Mouse (Mus musculus): Measurements from ENCODE around the gene Cask.

GRCm38 (mm10) chrX:13859051-13859450, 7.9 kb upstream of the Cask start:
- TF ChIP-seq GATA1 (IDR thresholded peaks at IDR 0.05; ENCODE audit: low read length) (no peak), TAL1 (IDR thresholded peaks at IDR 0.05; ENCODE audit: low read length) (no peak)
